Mouse (Mus musculus): ENCODE data around the gene Ncl. TPM values are rescaled to one million over a fixed set of nuclear protein-coding genes. Genes with fewer than 3 reads are reported as not detected.

The Ncl gene
- total RNA-seq (2014; fragmentation: Nextera tagmentation) (1,241 and 1,318 TPM in 2 replicates), total RNA-seq (2017) (259 and 387 TPM in 2 replicates), polyA plus RNA-seq (2012) (2,119 and 2,262 TPM in 2 replicates)

GRCm38 (mm10) chr1:86358906-86359797 is at the start of gene Ncl:
TSS of gene Ncl (minus strand) at chr1:86359400.
- peak; percentile 91 for ATAC-seq (ENCODE audit: extremely low read depth, insufficient number of reproducible peaks, low FRiP score, poor library complexity, severe bottlenecking)
- DNase-seq (ENCODE audit: low spot score) = peak; percentile 100
- TF ChIP-seq GATA1 (IDR thresholded peaks at IDR 0.05; ENCODE audit: borderline replicate concordance, low read length) (no peak), GATA2 (IDR thresholded peaks at IDR 0.05; ENCODE audit: borderline replicate concordance, low read depth, low read length) (no peak), POLR2AphosphoS5 (IDR thresholded peaks at IDR 0.05; ENCODE audit: insufficient replicate concordance, low read depth, low read length) (no peak; the same call in 1 of the 2 replicates), TAL1 (conservative IDR thresholded peaks at IDR 0.05; ENCODE audit: low read depth, low read length) (no peak), CTCF (IDR thresholded peaks at IDR 0.05; ENCODE audit: low read depth, low read length) (no peak)
- no peaks in the 10 kb centered on the region for H3K27me3 ChIP-seq (ENCODE audit: insufficient read depth, low read length)
- H3K36me3 ChIP-seq (replicated peaks) = peaks cover 62% of the 10 kb centered on the region
- H3K9me3 ChIP-seq (replicated peaks) = no peaks in the 10 kb centered on the region
- peaks cover 63% of the 10 kb centered on the region for H3K4me1 ChIP-seq (ENCODE audit: insufficient read depth, low read depth, low read length)
- peak within 1 kb of the TSS; percentile 88 for H3K4me3 ChIP-seq (ENCODE audit: low read depth, low read length)

GRCm38 (mm10) chr1:86408515-86408914 is 49.3 kb upstream of the Ncl start:
- H3K4me3 ChIP-seq (ENCODE audit: low read depth, low read length) = no peak overlapping the region
- no peak for TF ChIP-seq GATA2 (IDR thresholded peaks at IDR 0.05; ENCODE audit: borderline replicate concordance, low read depth, low read length)
- TF ChIP-seq TAL1 (conservative IDR thresholded peaks at IDR 0.05; ENCODE audit: low read depth, low read length) = no peak
- no peak for TF ChIP-seq CTCF (IDR thresholded peaks at IDR 0.05; ENCODE audit: low read depth, low read length)
- no peak for TF ChIP-seq GATA1 (IDR thresholded peaks at IDR 0.05; ENCODE audit: borderline replicate concordance, low read length)
- no peak for TF ChIP-seq POLR2AphosphoS5 (IDR thresholded peaks at IDR 0.05; ENCODE audit: insufficient replicate concordance, low read depth, low read length)
- peaks cover 24% of the 10 kb centered on the region for H3K27me3 ChIP-seq (ENCODE audit: insufficient read depth, low read length)
- no peak for DNase-seq (ENCODE audit: low spot score)
- no peak for ATAC-seq (ENCODE audit: extremely low read depth, insufficient number of reproducible peaks, low FRiP score, poor library complexity, severe bottlenecking)
- H3K4me1 ChIP-seq (ENCODE audit: insufficient read depth, low read depth, low read length) = peaks cover 5% of the 10 kb centered on the region; the same call in 1 of the 2 replicates
- peaks cover 5% of the 10 kb centered on the region for H3K9me3 ChIP-seq (replicated peaks)
- H3K36me3 ChIP-seq (replicated peaks) = no peaks in the 10 kb centered on the region

- ATAC-seq (ENCODE audit: extremely low read depth, insufficient number of reproducible peaks, low FRiP score, poor library complexity, severe bottlenecking) = no peak
Observed at GRCm38 (mm10) chr1:86406914-86407313, 47.7 kb upstream of the Ncl start.

GRCm38 (mm10) chr1:86406313-86406712 is 47.1 kb upstream of the Ncl start:
- TF ChIP-seq POLR2AphosphoS5 (IDR thresholded peaks at IDR 0.05; ENCODE audit: insufficient replicate concordance, low read depth, low read length) (no peak), GATA2 (IDR thresholded peaks at IDR 0.05; ENCODE audit: borderline replicate concordance, low read depth, low read length) (no peak), TAL1 (conservative IDR thresholded peaks at IDR 0.05; ENCODE audit: low read depth, low read length) (no peak), CTCF (IDR thresholded peaks at IDR 0.05; ENCODE audit: low read depth, low read length) (no peak)
- Histone ChIP-seq H3K4me3 (ENCODE audit: low read depth, low read length) (no peak overlapping the region), H3K4me1 (ENCODE audit: insufficient read depth, low read depth, low read length) (peaks cover 5% of the 10 kb centered on the region; the same call in 1 of the 2 replicates), H3K9me3 (replicated peaks) (peaks cover 5% of the 10 kb centered on the region), H3K36me3 (replicated peaks) (no peaks in the 10 kb centered on the region), H3K27me3 (ENCODE audit: insufficient read depth, low read length) (peaks cover 24% of the 10 kb centered on the region)
- ATAC-seq (ENCODE audit: extremely low read depth, insufficient number of reproducible peaks, low FRiP score, poor library complexity, severe bottlenecking) (no peak), DNase-seq (ENCODE audit: low spot score) (no peak)

More at GRCm38 (mm10) chr1:86406914-86407313, 47.7 kb upstream of the Ncl start:
- Histone ChIP-seq H3K4me3 (ENCODE audit: low read depth, low read length) (no peak overlapping the region), H3K27me3 (ENCODE audit: insufficient read depth, low read length) (peaks cover 27% of the 10 kb centered on the region), H3K36me3 (replicated peaks) (no peaks in the 10 kb centered on the region), H3K4me1 (ENCODE audit: insufficient read depth, low read depth, low read length) (peaks cover 5% of the 10 kb centered on the region; the same call in 1 of the 2 replicates), H3K9me3 (replicated peaks) (peaks cover 5% of the 10 kb centered on the region)
- TF ChIP-seq GATA1 (IDR thresholded peaks at IDR 0.05; ENCODE audit: borderline replicate concordance, low read length) (no peak), CTCF (IDR thresholded peaks at IDR 0.05; ENCODE audit: low read depth, low read length) (no peak), TAL1 (conservative IDR thresholded peaks at IDR 0.05; ENCODE audit: low read depth, low read length) (no peak), POLR2AphosphoS5 (IDR thresholded peaks at IDR 0.05; ENCODE audit: insufficient replicate concordance, low read depth, low read length) (no peak), GATA2 (IDR thresholded peaks at IDR 0.05; ENCODE audit: borderline replicate concordance, low read depth, low read length) (no peak)
- no peak for DNase-seq (ENCODE audit: low spot score)

GRCm38 (mm10) chr1:86404834-86405233 is 45.6 kb upstream of the Ncl start:
- no peaks in the 10 kb centered on the region for H3K36me3 ChIP-seq (replicated peaks)
- peaks cover 19% of the 10 kb centered on the region for H3K4me1 ChIP-seq (ENCODE audit: insufficient read depth, low read depth, low read length)
- TF ChIP-seq POLR2AphosphoS5 (IDR thresholded peaks at IDR 0.05; ENCODE audit: insufficient replicate concordance, low read depth, low read length) (no peak), GATA2 (IDR thresholded peaks at IDR 0.05; ENCODE audit: borderline replicate concordance, low read depth, low read length) (no peak), CTCF (IDR thresholded peaks at IDR 0.05; ENCODE audit: low read depth, low read length) (peak; percentile 86)
- ATAC-seq (ENCODE audit: extremely low read depth, insufficient number of reproducible peaks, low FRiP score, poor library complexity, severe bottlenecking) (no peak), DNase-seq (ENCODE audit: low spot score) (no peak)
- peaks cover 5% of the 10 kb centered on the region for H3K9me3 ChIP-seq (replicated peaks)
- no peak overlapping the region for H3K4me3 ChIP-seq (ENCODE audit: low read depth, low read length)
- peaks cover 19% of the 10 kb centered on the region for H3K27me3 ChIP-seq (ENCODE audit: insufficient read depth, low read length)

GRCm38 (mm10) chr1:86400096-86400754 is 41.0 kb upstream of the Ncl start:
- H3K4me1 ChIP-seq (ENCODE audit: insufficient read depth, low read depth, low read length) = peaks cover 35% of the 10 kb centered on the region
- no peaks in the 10 kb centered on the region for H3K36me3 ChIP-seq (replicated peaks)
- ATAC-seq (ENCODE audit: extremely low read depth, insufficient number of reproducible peaks, low FRiP score, poor library complexity, severe bottlenecking) (no peak), DNase-seq (ENCODE audit: low spot score) (no peak)
- H3K9me3 ChIP-seq (replicated peaks) = peaks cover 5% of the 10 kb centered on the region
- TF ChIP-seq GATA2 (IDR thresholded peaks at IDR 0.05; ENCODE audit: borderline replicate concordance, low read depth, low read length) (no peak), POLR2AphosphoS5 (IDR thresholded peaks at IDR 0.05; ENCODE audit: insufficient replicate concordance, low read depth, low read length) (no peak), GATA1 (IDR thresholded peaks at IDR 0.05; ENCODE audit: borderline replicate concordance, low read length) (no peak), TAL1 (conservative IDR thresholded peaks at IDR 0.05; ENCODE audit: low read depth, low read length) (no peak), CTCF (IDR thresholded peaks at IDR 0.05; ENCODE audit: low read depth, low read length) (no peak)
- H3K4me3 ChIP-seq (ENCODE audit: low read depth, low read length) = no peak overlapping the region; the same call in 1 of the 2 replicates
- peaks cover 3% of the 10 kb centered on the region; the same call in 1 of the 2 replicates for H3K27me3 ChIP-seq (ENCODE audit: insufficient read depth, low read length)

Measured in G1E (cell line).